Mouse (Mus musculus) kidney, adult 2 months (tissue): Measurements from ENCODE around the gene Bcas3. TPM values are rescaled to one million over a fixed set of nuclear protein-coding genes. Genes with fewer than 3 reads are reported as not detected.

Experiments used
- DNase-seq: peaks from one replicate; pipeline ENCODE4 v3.0.0; 2021
- H3K27ac ChIP-seq: fragments of 200-500 bp; 2 replicates; pipeline ENCODE4 v1.5.1; 2012; ENCODE audit warnings: low read depth, low read length, control low read depth, inconsistent platforms; ENCODE audit not compliant: insufficient read depth
- H3K27me3 ChIP-seq: fragments of 200-500 bp; replicated peaks from 2 replicates; pipeline ENCODE4 v1.6.1; 2012; ENCODE audit warnings: mild to moderate bottlenecking, moderate library complexity, low read length, inconsistent platforms; ENCODE audit not compliant: control insufficient read depth, insufficient read depth
- H3K36me3 ChIP-seq: fragments of 200-500 bp; 2 replicates; pipeline ENCODE4 v1.6.1; 2012; ENCODE audit warnings: mild to moderate bottlenecking, moderate library complexity, low read length, inconsistent platforms; ENCODE audit not compliant: control insufficient read depth, insufficient read depth
- H3K4me1 ChIP-seq: fragments of 200-500 bp; 2 replicates; pipeline ENCODE4 v1.6.1; 2011; ENCODE audit warnings: low read length; ENCODE audit not compliant: control insufficient read depth, insufficient read depth
- H3K4me3 ChIP-seq: fragments of 200-500 bp; 2 replicates; pipeline ENCODE4 v1.5.1; 2011; ENCODE audit warnings: mild to moderate bottlenecking, low read depth, low read length, control low read depth; ENCODE audit not compliant: insufficient read depth
- CTCF ChIP-seq: fragments of 200-500 bp; conservative IDR thresholded peaks from 2 replicates; pipeline ENCODE4 v1.5.1; 2011; ENCODE audit warnings: low read depth, mild to moderate bottlenecking, control low read depth, low read length, moderate library complexity, mixed read lengths; ENCODE audit not compliant: insufficient read depth, insufficient read length
- POLR2A ChIP-seq: fragments of 200-500 bp; IDR thresholded peaks from one replicate; pipeline ENCODE4 v1.6.1; 2011; ENCODE audit warnings: low read depth, low read length, control low read depth
- WGBS: fragments of 180-500 bp; shearing (Covaris S2); methylation state at CpG from one replicate; pipeline ENCODE4 v1.1.7; 2018; 5-methylcytosine and 5-hydroxymethylcytosine counted together
- polyA plus RNA-seq: library from polyadenylated mRNA; depleted of rRNA; stranded (reverse); fragments of >200 nt; gene quantifications from 2 replicates; pipeline ENCODE4 v1.2.3, GENCODE M21; 2012

Bcas3 gene
- polyA plus RNA-seq, 1 experiment = 47.3 TPM

DNA sequence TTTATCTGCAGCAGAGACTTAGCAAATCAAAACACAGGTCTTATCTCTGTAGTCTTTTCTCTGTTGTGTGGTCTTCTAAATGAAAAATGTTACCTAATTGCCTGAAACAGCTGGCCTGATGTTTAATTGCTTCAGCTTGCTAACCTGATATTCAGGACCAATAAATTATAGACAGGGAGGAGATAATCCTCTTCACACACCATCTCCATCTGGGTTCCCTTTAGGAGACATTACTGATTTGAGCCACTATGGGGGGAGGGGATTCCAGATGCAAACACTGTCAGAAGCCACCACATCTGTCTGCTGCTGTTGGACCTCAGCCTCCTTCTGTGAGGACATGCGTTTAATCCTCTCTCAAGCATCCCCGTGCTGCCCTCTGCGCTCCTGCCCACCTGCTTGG lies 408.2 kb downstream of the Bcas3 start:
- WGBS = 84% methylated on average over 3 of the region's 3 CpGs
- peaks cover 16% of the 10 kb centered on the region; the same call in 1 of the 2 replicates for H3K4me1 ChIP-seq
- DNase-seq = no peak
- no peak overlapping the region for H3K4me3 ChIP-seq
- TF ChIP-seq POLR2A = no peak
- no peak for TF ChIP-seq CTCF
- H3K27me3 ChIP-seq = no peaks in the 10 kb centered on the region
- H3K36me3 ChIP-seq = no peaks in the 10 kb centered on the region
- no peak overlapping the region for H3K27ac ChIP-seq

DNA sequence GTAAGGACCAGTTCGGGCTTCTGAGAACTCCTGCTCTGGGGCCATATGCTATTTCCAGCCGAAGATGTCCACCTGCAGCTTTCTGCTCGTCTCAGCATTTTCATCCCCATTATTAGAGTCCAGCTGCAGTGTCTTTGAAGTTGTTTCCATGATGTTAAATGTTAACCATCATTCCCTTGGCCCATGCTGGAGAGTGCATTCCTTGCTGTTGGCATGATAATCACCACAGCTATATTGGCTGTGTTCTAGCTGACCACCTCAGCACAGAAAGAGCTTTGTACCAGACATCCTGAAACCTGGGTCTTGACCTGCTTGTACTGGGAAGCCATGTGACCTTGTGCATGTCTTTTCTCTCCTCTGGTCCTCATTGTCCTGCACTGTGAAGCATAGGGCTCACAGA lies 410.7 kb downstream of the Bcas3 start:
- Histone ChIP-seq H3K4me1 (peaks cover 18% of the 10 kb centered on the region; the same call in 1 of the 2 replicates), H3K4me3 (no peak overlapping the region), H3K27ac (peak overlapping the region; percentile 9; the same call in 1 of the 2 replicates), H3K36me3 (no peaks in the 10 kb centered on the region), H3K27me3 (no peaks in the 10 kb centered on the region)
- TF ChIP-seq CTCF = no peak
- no peak for TF ChIP-seq POLR2A
- DNase-seq = peak; percentile 81
- WGBS = 55% methylated on average over 3 of the region's 3 CpGs

GRCm38 (mm10) chr11:85766106-85766723 lies 413.2 kb downstream of the Bcas3 start:
- Histone ChIP-seq H3K4me1 (peaks cover 15% of the 10 kb centered on the region; the same call in 1 of the 2 replicates), H3K4me3 (no peak overlapping the region), H3K36me3 (no peaks in the 10 kb centered on the region), H3K27me3 (no peaks in the 10 kb centered on the region), H3K27ac (no peak overlapping the region)
- WGBS = 54% methylated on average over 7 of the region's 7 CpGs
- no peak for TF ChIP-seq CTCF
- TF ChIP-seq POLR2A = no peak
- peak; percentile 46 for DNase-seq

GRCm38 (mm10) chr11:85766811-85767210 lies 413.8 kb downstream of the Bcas3 start:
- WGBS = 77% methylated on average over 6 of the region's 6 CpGs
- no peak overlapping the region for H3K27ac ChIP-seq
- DNase-seq = no peak
- no peak overlapping the region for H3K4me3 ChIP-seq
- no peaks in the 10 kb centered on the region for H3K27me3 ChIP-seq
- H3K36me3 ChIP-seq = no peaks in the 10 kb centered on the region
- H3K4me1 ChIP-seq = peaks cover 15% of the 10 kb centered on the region; the same call in 1 of the 2 replicates
- TF ChIP-seq CTCF (no peak), POLR2A (no peak)

- Histone ChIP-seq H3K36me3 (no peaks in the 10 kb centered on the region), H3K27me3 (no peaks in the 10 kb centered on the region), H3K4me3 (no peak overlapping the region), H3K27ac (no peak overlapping the region), H3K4me1 (peaks cover 7% of the 10 kb centered on the region; the same call in 1 of the 2 replicates)
- no peak for DNase-seq
- TF ChIP-seq CTCF = no peak
- TF ChIP-seq POLR2A = no peak
- WGBS = 86% methylated on average over 2 of the region's 2 CpGs
Measured at GRCm38 (mm10) chr11:85769740-85770139, 416.8 kb downstream of the Bcas3 start.

DNA sequence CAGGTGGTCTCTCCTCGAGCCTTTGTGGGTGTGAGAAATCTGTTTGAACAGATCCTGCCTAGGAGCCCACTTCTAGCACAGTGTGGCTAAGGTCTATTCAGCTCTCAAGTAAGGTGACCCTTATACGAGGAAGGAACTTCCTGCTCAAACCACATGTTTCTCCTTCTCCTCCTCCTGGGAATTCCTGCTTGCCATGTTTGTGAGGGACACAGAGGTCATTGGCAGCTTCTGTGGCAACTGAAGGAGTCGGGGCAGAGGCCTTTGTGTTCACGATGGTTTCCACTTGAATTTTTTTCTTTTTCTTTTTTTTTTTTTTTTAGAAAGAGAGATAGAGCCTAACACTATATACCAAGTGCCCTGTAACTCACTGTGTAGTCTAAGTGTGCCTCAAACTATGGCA lies 420.4 kb downstream of the Bcas3 start:
- Histone ChIP-seq H3K4me3 (no peak overlapping the region), H3K27ac (no peak overlapping the region), H3K36me3 (no peaks in the 10 kb centered on the region), H3K27me3 (no peaks in the 10 kb centered on the region), H3K4me1 (no peaks in the 10 kb centered on the region)
- DNase-seq = no peak
- TF ChIP-seq POLR2A (no peak), CTCF (no peak)
- 66% methylated on average over 4 of the region's 4 CpGs for WGBS

GRCm38 (mm10) chr11:85774707-85775106 lies 421.7 kb downstream of the Bcas3 start:
- Histone ChIP-seq H3K4me1 (no peaks in the 10 kb centered on the region), H3K36me3 (no peaks in the 10 kb centered on the region), H3K4me3 (no peak overlapping the region), H3K27ac (no peak overlapping the region), H3K27me3 (no peaks in the 10 kb centered on the region)
- no peak for TF ChIP-seq POLR2A
- TF ChIP-seq CTCF = no peak
- DNase-seq = no peak
- WGBS = 87% methylated on average over 6 of the region's 6 CpGs
